Mouse (Mus musculus) CH12.LX (cell line): ENCODE measurements at regions not wholly inside any gene's neighbourhood (a gene's known extent, or its start where the extent isn't known, plus 50 kb on each side); places are given as distances from the start of the nearest gene placed in this dataset.

Source experiments
- BHLHE40 ChIP-seq: IDR thresholded peaks from 2 replicates; pipeline ENCODE4 v1.6.1; 2011; ENCODE audit warnings: mild to moderate bottlenecking, low read depth, low read length, improper control_type of control experiment
- CTCF ChIP-seq, 2 experiments: IDR thresholded peaks in 1 of 2; conservative IDR thresholded peaks in 1 of 2; 2 replicates each; pipeline ENCODE4 v1.5.1; 2011 to 2012; ENCODE audit warnings: low read depth in 2 of 2, low read length in 2 of 2, improper control_type of control experiment in 1 of 2, inconsistent platforms in 1 of 2, mild to moderate bottlenecking in 1 of 2, moderate library complexity in 1 of 2
- E2F4 ChIP-seq: IDR thresholded peaks from 2 replicates; pipeline ENCODE4 v1.6.1; 2011; ENCODE audit warnings: low read depth, low read length, improper control_type of control experiment; ENCODE audit not compliant: insufficient replicate concordance
- HCFC1 ChIP-seq: IDR thresholded peaks from 2 replicates; pipeline ENCODE4 v1.6.1; 2012; ENCODE audit warnings: low read depth, mild to moderate bottlenecking, inconsistent platforms, low read length, improper control_type of control experiment
- MAZ ChIP-seq: IDR thresholded peaks from 2 replicates; pipeline ENCODE4 v1.6.1; 2012; ENCODE audit warnings: low read depth, mild to moderate bottlenecking, inconsistent platforms, low read length, improper control_type of control experiment, moderate library complexity
- MYC ChIP-seq: IDR thresholded peaks from 2 replicates; pipeline ENCODE4 v1.6.1; 2011; ENCODE audit warnings: low read depth, mild to moderate bottlenecking, improper control_type of control experiment, low read length
- POLR2A ChIP-seq: IDR thresholded peaks from 2 replicates; pipeline ENCODE4 v1.6.1; 2011; ENCODE audit warnings: low read depth, mild to moderate bottlenecking, improper control_type of control experiment, low read length
- RCOR1 ChIP-seq: conservative IDR thresholded peaks from 2 replicates; pipeline ENCODE4 v1.6.1; 2012; ENCODE audit warnings: low read depth, mild to moderate bottlenecking, inconsistent platforms, low read length, improper control_type of control experiment
- TCF12 ChIP-seq: IDR thresholded peaks from 2 replicates; pipeline ENCODE4 v1.6.1; 2014; ENCODE audit warnings: low read depth, mild to moderate bottlenecking, inconsistent platforms, low read length, improper control_type of control experiment

DNA sequence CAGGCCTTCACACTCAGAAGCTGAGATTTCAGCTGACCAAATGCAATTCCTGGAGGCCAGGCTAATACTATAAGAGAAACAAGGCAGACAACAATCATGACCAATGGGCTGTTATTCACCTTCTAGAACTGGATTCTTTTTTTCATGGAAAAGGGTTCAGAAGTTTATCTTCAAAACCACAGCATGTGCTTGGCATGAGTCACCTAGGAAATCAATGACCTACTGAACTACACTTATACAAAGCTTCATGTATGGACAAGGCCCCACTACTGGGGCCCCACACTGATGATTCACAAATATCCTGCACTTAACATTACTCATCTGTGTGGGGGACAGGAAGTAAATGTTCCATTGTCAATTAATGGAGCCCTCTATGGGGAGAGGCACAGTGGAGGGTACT is 157.4 kb downstream of the Pah start:
- TF ChIP-seq CTCF (conservative IDR thresholded peaks at IDR 0.05 in 1 of 2, IDR thresholded peaks at IDR 0.05 in 1 of 2; ENCODE audit: low read depth in 2 of 2, low read length in 2 of 2) = no peak
- TF ChIP-seq MAZ = no peak
- TF ChIP-seq RCOR1 = no peak
- no peak for TF ChIP-seq POLR2A
- TF ChIP-seq HCFC1 = no peak
- TF ChIP-seq BHLHE40 = no peak
- no peak for TF ChIP-seq TCF12
- no peak for TF ChIP-seq E2F4
- no peak for TF ChIP-seq MYC
